Mouse (Mus musculus): ENCODE data around the gene Nudcd3. TPM values are rescaled to one million over a fixed set of nuclear protein-coding genes. Genes with fewer than 3 reads are reported as not detected.

Gene Nudcd3
- polyA plus RNA-seq, 1 experiment from 2014 or later = 39.2 TPM

DNA sequence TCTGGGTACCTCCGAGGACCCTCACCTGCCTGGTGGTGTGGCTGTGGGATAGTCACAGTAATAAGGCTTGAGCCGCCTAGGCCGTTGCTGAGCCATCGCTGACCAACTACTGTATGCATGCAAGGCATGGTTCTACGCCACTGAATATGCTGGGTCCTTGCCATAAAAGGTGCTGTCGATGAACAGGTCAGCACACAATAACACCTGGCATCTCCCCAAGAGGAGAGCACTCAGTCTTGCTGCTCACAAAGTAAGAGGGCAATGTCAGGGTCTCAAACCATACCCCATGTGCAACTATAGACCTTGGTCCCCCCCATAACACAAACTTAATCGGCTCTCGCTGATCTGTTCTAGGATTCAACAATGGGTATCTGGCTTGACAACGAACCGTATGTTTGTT, 141.1 kb downstream of the Nudcd3 start:
- H3K4me2 ChIP-seq (replicated peaks; ENCODE audit: low read depth, low read length) = no peak overlapping the region
- no peaks in the 10 kb centered on the region for H3K36me3 ChIP-seq (ENCODE audit: insufficient read depth, low read length)
- 93% methylated on average over 10 of the region's 10 CpGs for WGBS
- no peak for ATAC-seq (ENCODE audit: low FRiP score, low TSS enrichment)
- H3K27ac ChIP-seq (ENCODE audit: low read length) = no peak overlapping the region
- peaks cover 14% of the 10 kb centered on the region for H3K27me3 ChIP-seq (ENCODE audit: insufficient read depth, low read length)
- no peak overlapping the region for H3K9ac ChIP-seq (replicated peaks; ENCODE audit: low read length)
- H3K4me1 ChIP-seq (ENCODE audit: insufficient read depth, low read length) = peaks cover 7% of the 10 kb centered on the region
- H3K9me3 ChIP-seq (ENCODE audit: low read length) = no peaks in the 10 kb centered on the region
- no peak overlapping the region for H3K4me3 ChIP-seq (ENCODE audit: low read length)

Other genes with a start within 250 kb of the Nudcd3 start
- 56.1 and 61.8 TPM in 2 replicates for gene Ykt6, start 244.7 kb downstream of the Nudcd3 start, polyA plus RNA-seq (2015; fragmentation: Nextera tagmentation; extraction: Ambion mirVana)
- 3.4 and 4.1 TPM in 2 replicates for gene Camk2b, start 134.1 kb downstream of the Nudcd3 start, polyA plus RNA-seq (2015; fragmentation: Nextera tagmentation; extraction: Ambion mirVana)
- 0.40 and 0.49 TPM in 2 replicates for gene A730071L15Rik, start 386 bp downstream of the Nudcd3 start, polyA plus RNA-seq (2015; fragmentation: Nextera tagmentation; extraction: Ambion mirVana)
- 0.12 and 0.17 TPM in 2 replicates for gene Npc1l1, start 29.7 kb upstream of the Nudcd3 start, polyA plus RNA-seq (2015; fragmentation: Nextera tagmentation; extraction: Ambion mirVana)
- gene Ddx56, start 67.4 kb upstream of the Nudcd3 start, polyA plus RNA-seq (2015; fragmentation: Nextera tagmentation; extraction: Ambion mirVana) = 104 and 106 TPM in 2 replicates
- gene Tmed4, start 74.5 kb upstream of the Nudcd3 start, polyA plus RNA-seq (2015; fragmentation: Nextera tagmentation; extraction: Ambion mirVana) = 155 and 158 TPM in 2 replicates
- gene Ogdh, start 91.2 kb upstream of the Nudcd3 start, polyA plus RNA-seq (2015; fragmentation: Nextera tagmentation; extraction: Ambion mirVana) = 155 and 157 TPM in 2 replicates
- 11.7 and 12.5 TPM in 2 replicates for gene Zmiz2, start 188.7 kb upstream of the Nudcd3 start, polyA plus RNA-seq (2015; fragmentation: Nextera tagmentation; extraction: Ambion mirVana)
- 4,884 and 4,942 TPM in 2 replicates for gene Ppia, start 215.0 kb upstream of the Nudcd3 start, polyA plus RNA-seq (2015; fragmentation: Nextera tagmentation; extraction: Ambion mirVana)
- gene H2afv, start 244.0 kb upstream of the Nudcd3 start, polyA plus RNA-seq (2015; fragmentation: Nextera tagmentation; extraction: Ambion mirVana) = 560 and 596 TPM in 2 replicates

All from kidney, embryonic 16.5 days (tissue).